Mouse (Mus musculus): ENCODE data around the gene Glud1. TPM values are rescaled to one million over a fixed set of nuclear protein-coding genes. Genes with fewer than 3 reads are reported as not detected.

Glud1 gene
- polyA plus RNA-seq, 1 experiment, result 51.8 TPM

GRCm38 (mm10) chr14:34280798-34281197 is 29.7 kb upstream of the Glud1 start:
- WGBS, result 43% methylated on average over 2 of the region's 2 CpGs
- Histone ChIP-seq H3K36me3 (ENCODE audit: control insufficient read depth, insufficient read depth, low read length) (no peaks in the 10 kb centered on the region), H3K4me1 (replicated peaks; ENCODE audit: control insufficient read depth, insufficient read depth, low read length) (no peaks in the 10 kb centered on the region), H3K27me3 (ENCODE audit: control insufficient read depth, insufficient read depth, low read length) (no peaks in the 10 kb centered on the region), H3K27ac (ENCODE audit: control insufficient read depth, insufficient read depth, low read length) (no peak overlapping the region), H3K4me3 (ENCODE audit: control insufficient read depth, insufficient read depth, low read length) (no peak overlapping the region)
- no peak for DNase-seq
- TF ChIP-seq POLR2A (IDR thresholded peaks at IDR 0.05; ENCODE audit: control insufficient read depth, extremely low read depth, insufficient read depth, low read length, poor library complexity) (no peak), CTCF (IDR thresholded peaks at IDR 0.05; ENCODE audit: borderline replicate concordance, control insufficient read depth, extremely low read depth, insufficient read depth, low read length, poor library complexity) (no peak)

GRCm38 (mm10) chr14:34281736-34282269 is 28.7 kb upstream of the Glud1 start:
- Histone ChIP-seq H3K27ac (ENCODE audit: control insufficient read depth, insufficient read depth, low read length) (no peak overlapping the region), H3K4me1 (replicated peaks; ENCODE audit: control insufficient read depth, insufficient read depth, low read length) (no peaks in the 10 kb centered on the region), H3K36me3 (ENCODE audit: control insufficient read depth, insufficient read depth, low read length) (no peaks in the 10 kb centered on the region), H3K27me3 (ENCODE audit: control insufficient read depth, insufficient read depth, low read length) (no peaks in the 10 kb centered on the region), H3K4me3 (ENCODE audit: control insufficient read depth, insufficient read depth, low read length) (no peak overlapping the region)
- no peak for DNase-seq
- TF ChIP-seq POLR2A (IDR thresholded peaks at IDR 0.05; ENCODE audit: control insufficient read depth, extremely low read depth, insufficient read depth, low read length, poor library complexity) (no peak), CTCF (IDR thresholded peaks at IDR 0.05; ENCODE audit: borderline replicate concordance, control insufficient read depth, extremely low read depth, insufficient read depth, low read length, poor library complexity) (no peak)
- 96% methylated on average over 5 of the region's 5 CpGs for WGBS

- Histone ChIP-seq H3K4me1 (replicated peaks; ENCODE audit: control insufficient read depth, insufficient read depth, low read length) (no peaks in the 10 kb centered on the region), H3K27ac (ENCODE audit: control insufficient read depth, insufficient read depth, low read length) (no peak overlapping the region), H3K36me3 (ENCODE audit: control insufficient read depth, insufficient read depth, low read length) (no peaks in the 10 kb centered on the region), H3K4me3 (ENCODE audit: control insufficient read depth, insufficient read depth, low read length) (no peak overlapping the region), H3K27me3 (ENCODE audit: control insufficient read depth, insufficient read depth, low read length) (no peaks in the 10 kb centered on the region)
- 94% methylated on average over 2 of the region's 2 CpGs for WGBS
- no peak for TF ChIP-seq CTCF (IDR thresholded peaks at IDR 0.05; ENCODE audit: borderline replicate concordance, control insufficient read depth, extremely low read depth, insufficient read depth, low read length, poor library complexity)
- TF ChIP-seq POLR2A (IDR thresholded peaks at IDR 0.05; ENCODE audit: control insufficient read depth, extremely low read depth, insufficient read depth, low read length, poor library complexity), result no peak
- no peak for DNase-seq
These were observed 22.1 kb upstream of the Glud1 start for GRCm38 (mm10) chr14:34288396-34288795.

DNA sequence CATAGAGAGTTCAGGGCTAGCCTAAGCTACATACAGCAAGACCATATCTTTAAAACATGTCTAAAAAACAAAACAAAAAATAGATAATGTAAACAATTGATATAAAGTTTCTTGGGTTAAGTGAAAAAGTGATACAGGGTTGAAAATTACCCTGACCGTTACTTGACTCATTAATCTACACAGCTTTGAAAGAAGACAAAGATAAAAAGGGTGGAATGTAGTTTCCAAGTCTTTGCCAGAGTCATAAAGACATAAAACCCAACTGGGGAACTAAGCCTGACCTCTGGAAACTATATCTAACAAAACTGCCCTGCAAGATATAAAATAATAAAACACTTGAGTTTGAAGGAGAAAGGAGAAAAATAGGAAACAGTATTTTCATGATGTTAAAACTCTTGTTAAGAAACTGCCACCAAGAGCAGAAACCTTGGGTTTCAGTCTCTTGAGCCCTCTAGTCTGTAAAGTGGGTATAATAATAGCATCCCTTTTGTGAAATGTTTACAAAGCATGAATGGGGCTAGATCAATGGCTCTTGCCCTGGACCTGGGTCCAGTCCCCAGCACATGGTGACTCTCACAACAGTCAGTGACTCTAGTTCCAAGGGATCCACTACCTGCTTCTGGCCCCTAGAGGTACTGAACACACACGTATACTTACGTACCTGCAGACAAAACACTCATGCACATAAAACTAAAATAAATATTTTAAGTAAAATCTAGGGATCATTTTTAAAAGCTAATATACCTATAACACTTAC is 21.1 kb upstream of the Glud1 start:
- no peak for DNase-seq
- H3K27me3 ChIP-seq (ENCODE audit: control insufficient read depth, insufficient read depth, low read length), result no peaks in the 10 kb centered on the region
- WGBS, result 97% methylated on average over 3 of the region's 3 CpGs
- no peaks in the 10 kb centered on the region for H3K36me3 ChIP-seq (ENCODE audit: control insufficient read depth, insufficient read depth, low read length)
- no peak for TF ChIP-seq POLR2A (IDR thresholded peaks at IDR 0.05; ENCODE audit: control insufficient read depth, extremely low read depth, insufficient read depth, low read length, poor library complexity)
- TF ChIP-seq CTCF (IDR thresholded peaks at IDR 0.05; ENCODE audit: borderline replicate concordance, control insufficient read depth, extremely low read depth, insufficient read depth, low read length, poor library complexity), result no peak
- no peak overlapping the region for H3K4me3 ChIP-seq (ENCODE audit: control insufficient read depth, insufficient read depth, low read length)
- no peak overlapping the region for H3K27ac ChIP-seq (ENCODE audit: control insufficient read depth, insufficient read depth, low read length)
- no peaks in the 10 kb centered on the region for H3K4me1 ChIP-seq (replicated peaks; ENCODE audit: control insufficient read depth, insufficient read depth, low read length)

GRCm38 (mm10) chr14:34290229-34290628 is 20.3 kb upstream of the Glud1 start:
- TF ChIP-seq POLR2A (IDR thresholded peaks at IDR 0.05; ENCODE audit: control insufficient read depth, extremely low read depth, insufficient read depth, low read length, poor library complexity) (no peak), CTCF (IDR thresholded peaks at IDR 0.05; ENCODE audit: borderline replicate concordance, control insufficient read depth, extremely low read depth, insufficient read depth, low read length, poor library complexity) (no peak)
- Histone ChIP-seq H3K27me3 (ENCODE audit: control insufficient read depth, insufficient read depth, low read length) (no peaks in the 10 kb centered on the region), H3K36me3 (ENCODE audit: control insufficient read depth, insufficient read depth, low read length) (no peaks in the 10 kb centered on the region), H3K4me1 (replicated peaks; ENCODE audit: control insufficient read depth, insufficient read depth, low read length) (no peaks in the 10 kb centered on the region), H3K27ac (ENCODE audit: control insufficient read depth, insufficient read depth, low read length) (no peak overlapping the region), H3K4me3 (ENCODE audit: control insufficient read depth, insufficient read depth, low read length) (no peak overlapping the region)
- DNase-seq, result no peak
- WGBS, result 72% methylated on average over 1 of the region's 1 CpGs

DNA sequence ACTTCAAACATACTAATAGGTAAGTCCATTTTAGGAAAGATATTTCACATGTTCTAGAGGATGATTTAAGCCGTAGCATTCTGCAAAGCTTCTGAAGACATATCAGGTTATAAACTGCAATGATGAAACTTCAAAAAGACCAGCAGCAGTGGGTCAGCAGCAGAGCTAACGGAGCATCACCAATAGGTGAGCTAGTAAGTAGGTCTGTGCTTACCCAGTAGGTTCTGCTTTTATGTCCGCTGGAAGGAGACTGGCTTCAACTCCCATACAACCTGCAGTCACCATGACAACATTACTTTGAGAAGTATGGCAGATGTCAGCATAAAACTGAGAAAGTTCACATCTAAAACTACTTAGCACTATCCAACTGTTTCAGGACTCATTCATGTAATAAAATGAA is 16.9 kb upstream of the Glud1 start:
- no peak for DNase-seq
- Histone ChIP-seq H3K27ac (ENCODE audit: control insufficient read depth, insufficient read depth, low read length) (no peak overlapping the region), H3K4me1 (replicated peaks; ENCODE audit: control insufficient read depth, insufficient read depth, low read length) (no peaks in the 10 kb centered on the region), H3K4me3 (ENCODE audit: control insufficient read depth, insufficient read depth, low read length) (no peak overlapping the region), H3K36me3 (ENCODE audit: control insufficient read depth, insufficient read depth, low read length) (no peaks in the 10 kb centered on the region), H3K27me3 (ENCODE audit: control insufficient read depth, insufficient read depth, low read length) (no peaks in the 10 kb centered on the region)
- TF ChIP-seq CTCF (IDR thresholded peaks at IDR 0.05; ENCODE audit: borderline replicate concordance, control insufficient read depth, extremely low read depth, insufficient read depth, low read length, poor library complexity), result no peak
- TF ChIP-seq POLR2A (IDR thresholded peaks at IDR 0.05; ENCODE audit: control insufficient read depth, extremely low read depth, insufficient read depth, low read length, poor library complexity), result no peak
- WGBS, result 94% methylated on average over 3 of the region's 3 CpGs
